Mouse (Mus musculus) heart, adult 18-20 months (tissue): ENCODE results near the gene Crhr2. TPM values are rescaled to one million over a fixed set of nuclear protein-coding genes. Genes with fewer than 3 reads are reported as not detected.

ENCODE experiments used
- DNase-seq, 2 experiments: peaks; one replicate each; pipeline ENCODE4 v3.0.0; 2021 to 2022; ENCODE audit warnings: mixed read lengths in 1 of 2
- total RNA-seq, 2 experiments: library from RNA; stranded (reverse); gene quantifications; 2 replicates each; pipeline ENCODE4 v1.2.3; 2021

Gene Crhr2
- total RNA-seq, 2 experiments from 2014 or later = 19.9 to 20.1 TPM

GRCm38 (mm10) chr6:55044542-55044941 is 88.3 kb downstream of the Crhr2 start:
- DNase-seq = no peak

- no peak for DNase-seq
Measured at GRCm38 (mm10) chr6:55043206-55043605, 89.6 kb downstream of the Crhr2 start.

Other genes starting within 250 kb of the Crhr2 start
- 10 to 100 TPM; 17.0 to 19.2 TPM for gene Nod1, start 160.4 kb downstream of the Crhr2 start, total RNA-seq
- gene Ggct, start 140.1 kb downstream of the Crhr2 start, total RNA-seq = 10 to 100 TPM; 21.5 to 28.2 TPM
- gene Gars, start 95.0 kb downstream of the Crhr2 start, total RNA-seq = 10 to 100 TPM; 60.8 to 61.1 TPM
- 10 to 100 TPM; 31.1 to 33.0 TPM for gene Inmt, start 42.0 kb upstream of the Crhr2 start, total RNA-seq
- gene Mindy4, start 70.4 kb upstream of the Crhr2 start, total RNA-seq = 1 to 10 TPM; 3.7 to 6.7 TPM
- 100 to 1,000 TPM; 402 to 412 TPM for gene Aqp1, start 203.4 kb upstream of the Crhr2 start, total RNA-seq
- not detected for gene Ghrhr, start 243.3 kb upstream of the Crhr2 start, total RNA-seq